Mouse (Mus musculus) liver, embryonic 11.5 days (tissue): ENCODE data around the gene Morf4l2. TPM values are rescaled to one million over a fixed set of nuclear protein-coding genes. Genes with fewer than 3 reads are reported as not detected.

ENCODE experiments used
- ATAC-seq: fragments of 200-750 bp; cut with Nextera tagmentation; replicated peaks from 2 replicates; pipeline ENCODE4 v1.8.0; 2017; ENCODE audit warnings: moderate number of reproducible peaks, mild to moderate bottlenecking, moderate TSS enrichment, moderate library complexity; ENCODE audit not compliant: low FRiP score
- DNase-seq: peaks from one replicate; pipeline ENCODE4 v3.0.0-alpha.2; 2017; ENCODE audit warnings: low spot score
- H3K27ac ChIP-seq: fragments of 300-500 bp; sonication (generic); 2 replicates; pipeline ENCODE4 v1.5.1; 2014; ENCODE audit warnings: mild to moderate bottlenecking, low read depth, low read length, control low read depth
- H3K27me3 ChIP-seq: fragments of 300-500 bp; sonication (generic); replicated peaks from 2 replicates; pipeline ENCODE4 v1.6.1; 2014; ENCODE audit warnings: low read length, mixed read lengths; ENCODE audit not compliant: control insufficient read depth, insufficient read depth
- H3K36me3 ChIP-seq: fragments of 300-500 bp; sonication (generic); 2 replicates; pipeline ENCODE4 v1.6.1; 2014; ENCODE audit warnings: mild to moderate bottlenecking, low read length, moderate library complexity, mixed read lengths; ENCODE audit not compliant: control insufficient read depth, insufficient read depth
- H3K4me1 ChIP-seq: fragments of 300-500 bp; sonication (generic); replicated peaks from 2 replicates; pipeline ENCODE4 v1.6.1; 2014; ENCODE audit warnings: low read length, mixed read lengths; ENCODE audit not compliant: control insufficient read depth, insufficient read depth
- H3K4me2 ChIP-seq: fragments of 300-500 bp; sonication (generic); 2 replicates; pipeline ENCODE4 v1.6.1; 2014; ENCODE audit warnings: mild to moderate bottlenecking, control low read depth, moderate library complexity
- H3K4me3 ChIP-seq: fragments of 300-500 bp; sonication (generic); 2 replicates; pipeline ENCODE4 v1.5.1; 2014; ENCODE audit warnings: low read depth, low read length, control low read depth
- H3K9ac ChIP-seq: fragments of 300-500 bp; sonication (generic); 2 replicates; pipeline ENCODE4 v1.6.1; 2014; ENCODE audit warnings: low read depth, low read length, control low read depth
- H3K9me3 ChIP-seq: fragments of 300-500 bp; sonication (generic); 2 replicates; pipeline ENCODE4 v1.6.1; 2016; ENCODE audit warnings: low read length, inconsistent platforms, mixed read lengths; ENCODE audit not compliant: control insufficient read depth
- WGBS: fragments of 180-500 bp; shearing (Covaris S2); extraction: QIAGEN DNeasy Blood & Tissue Kit; methylation state at CpG from one replicate; pipeline ENCODE4 v1.1.7; 2014; 5-methylcytosine and 5-hydroxymethylcytosine counted together
- polyA plus RNA-seq: library from polyadenylated mRNA; unstranded; fragments of >200 nt; fragmentation: Nextera tagmentation; extraction: Ambion mirVana; gene quantifications from 2 replicates; pipeline ENCODE4 v1.2.1, GENCODE M21; 2014

Gene Morf4l2
- 419 and 436 TPM in 2 replicates for polyA plus RNA-seq

DNA sequence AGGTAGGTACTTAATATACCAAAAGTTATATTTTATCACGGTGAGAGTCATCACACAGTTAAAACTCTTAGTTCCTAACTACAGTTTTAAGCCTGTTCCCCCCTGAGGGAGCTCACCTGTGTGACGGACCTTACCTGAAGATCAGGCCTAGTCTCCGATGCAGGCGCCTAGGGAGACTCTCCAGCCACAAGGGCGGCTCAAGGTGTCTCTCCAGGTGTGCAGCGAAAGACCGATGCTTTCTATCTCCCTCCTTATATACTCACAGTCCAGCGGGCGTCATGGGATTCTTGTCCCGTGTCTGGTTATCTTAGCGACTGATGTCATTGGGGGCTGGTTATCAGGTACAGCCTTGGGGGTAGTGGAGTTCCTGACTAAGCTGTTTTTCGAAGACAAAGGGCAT is at the start of gene Morf4l2:
Gene Morf4l2, minus strand, starts transcription at position 232 of the 400 bp plus-strand sequence.
- H3K27me3 ChIP-seq, result no peaks in the 10 kb centered on the region
- H3K4me2 ChIP-seq, result peak within 1 kb of the TSS; percentile 67
- H3K9ac ChIP-seq, result peak within 1 kb of the TSS; percentile 63; the same call in 1 of the 2 replicates
- no peak for DNase-seq
- no peak for ATAC-seq
- no peaks in the 10 kb centered on the region for H3K9me3 ChIP-seq
- peak within 1 kb of the TSS; percentile 46; the same call in 1 of the 2 replicates for H3K4me3 ChIP-seq
- H3K4me1 ChIP-seq, result 0 out of 2 replicates have a peak, but pooled peaks cover 2% of the 10 kb centered on the region
- peak within 1 kb of the TSS; percentile 79; the same call in 1 of the 2 replicates for H3K27ac ChIP-seq
- 75% methylated on average over 12 of the region's 12 CpGs for WGBS
- no peaks in the 10 kb centered on the region for H3K36me3 ChIP-seq

DNA sequence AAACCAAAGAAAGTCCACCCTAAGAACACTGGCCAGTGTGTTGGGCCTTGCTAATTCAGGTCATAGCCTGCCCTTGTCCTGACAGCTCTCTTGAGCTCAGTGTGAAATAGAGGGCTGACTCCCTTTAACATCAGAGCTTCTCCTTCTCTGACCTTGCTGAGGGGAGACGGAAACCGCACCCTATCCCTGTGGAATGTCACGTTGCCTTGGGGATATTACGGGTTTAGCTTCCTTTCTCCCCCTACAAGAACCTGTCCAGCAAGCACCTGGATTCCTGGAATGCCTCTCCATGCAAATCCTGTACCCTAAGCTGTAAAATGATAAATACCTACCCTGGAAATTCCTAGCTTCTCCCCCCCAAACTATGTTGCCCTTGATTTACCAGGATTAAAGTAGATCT is 46.0 kb upstream of the Morf4l2 start:
- ATAC-seq (no peak), DNase-seq (no peak)
- Histone ChIP-seq H3K36me3 (no peaks in the 10 kb centered on the region; the same call in 1 of the 2 replicates), H3K4me1 (no peaks in the 10 kb centered on the region), H3K27ac (no peak overlapping the region), H3K27me3 (no peaks in the 10 kb centered on the region), H3K9ac (no peak overlapping the region), H3K4me2 (no peak overlapping the region), H3K4me3 (no peak overlapping the region), H3K9me3 (no peaks in the 10 kb centered on the region)
- 88% methylated on average over 4 of the region's 4 CpGs for WGBS

DNA sequence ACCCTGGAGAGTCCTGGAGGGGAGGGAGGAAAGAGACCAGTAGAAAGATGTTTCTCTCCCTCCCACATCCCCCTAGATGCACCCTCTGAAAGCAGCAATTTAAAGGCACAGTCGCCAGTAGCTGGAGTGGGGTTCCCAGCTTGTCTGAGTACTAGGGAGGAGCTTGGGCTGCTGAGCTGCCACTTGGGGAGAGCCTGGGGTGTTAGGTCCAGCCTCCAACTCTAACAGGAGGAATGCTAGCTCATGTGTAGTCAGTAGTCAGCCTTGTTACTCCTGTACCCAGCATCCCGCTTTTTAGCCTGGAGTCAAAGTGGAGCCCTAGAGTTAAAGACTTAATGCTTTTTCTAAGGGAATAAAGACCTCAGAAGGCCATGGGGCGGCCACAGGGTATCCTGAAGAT is 36.6 kb upstream of the Morf4l2 start, which contains the start of gene Glra4:
Gene Glra4, minus strand, starts transcription at position 101 of the 400 bp plus-strand sequence.
- 77% methylated on average over 3 of the region's 3 CpGs for WGBS

DNA sequence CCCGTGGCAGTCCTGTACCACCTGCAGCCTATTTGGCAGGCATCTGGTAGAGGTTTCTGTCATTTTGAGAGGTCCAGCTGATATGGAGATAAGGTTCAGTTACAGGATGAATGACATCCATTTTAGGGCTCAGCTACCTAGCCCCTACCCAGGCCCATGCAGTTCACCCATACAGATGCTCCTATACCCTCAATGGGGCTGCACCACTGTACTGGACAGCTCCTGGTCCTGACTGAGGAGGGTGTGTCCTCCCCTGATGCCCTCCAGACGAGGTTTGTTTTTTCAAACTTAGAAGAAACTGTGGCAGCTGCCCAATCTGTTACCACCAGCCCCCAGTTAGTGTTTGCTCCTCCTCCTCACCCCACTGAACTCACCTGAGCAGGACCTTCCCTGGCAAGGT is 35.8 kb upstream of the Morf4l2 start:
- no peak overlapping the region for H3K4me3 ChIP-seq
- no peaks in the 10 kb centered on the region for H3K4me1 ChIP-seq
- no peak overlapping the region for H3K9ac ChIP-seq
- H3K9me3 ChIP-seq, result no peaks in the 10 kb centered on the region
- ATAC-seq (no peak), DNase-seq (no peak)
- H3K36me3 ChIP-seq, result no peaks in the 10 kb centered on the region
- 63% methylated on average over 2 of the region's 2 CpGs for WGBS
- H3K4me2 ChIP-seq, result no peak overlapping the region
- H3K27ac ChIP-seq, result no peak overlapping the region
- no peaks in the 10 kb centered on the region; the same call in none of the 2 replicates for H3K27me3 ChIP-seq

More for the DNA sequence above, 36.6 kb upstream of the Morf4l2 start, which contains the start of gene Glra4:
- Histone ChIP-seq H3K4me2 (no peak within 1 kb of the TSS), H3K27ac (no peak within 1 kb of the TSS), H3K27me3 (no peaks in the 10 kb centered on the region; the same call in 1 of the 2 replicates), H3K4me3 (no peak within 1 kb of the TSS), H3K9ac (no peak within 1 kb of the TSS), H3K9me3 (no peaks in the 10 kb centered on the region), H3K4me1 (no peaks in the 10 kb centered on the region), H3K36me3 (no peaks in the 10 kb centered on the region)
- no peak for DNase-seq
- ATAC-seq, result no peak

DNA sequence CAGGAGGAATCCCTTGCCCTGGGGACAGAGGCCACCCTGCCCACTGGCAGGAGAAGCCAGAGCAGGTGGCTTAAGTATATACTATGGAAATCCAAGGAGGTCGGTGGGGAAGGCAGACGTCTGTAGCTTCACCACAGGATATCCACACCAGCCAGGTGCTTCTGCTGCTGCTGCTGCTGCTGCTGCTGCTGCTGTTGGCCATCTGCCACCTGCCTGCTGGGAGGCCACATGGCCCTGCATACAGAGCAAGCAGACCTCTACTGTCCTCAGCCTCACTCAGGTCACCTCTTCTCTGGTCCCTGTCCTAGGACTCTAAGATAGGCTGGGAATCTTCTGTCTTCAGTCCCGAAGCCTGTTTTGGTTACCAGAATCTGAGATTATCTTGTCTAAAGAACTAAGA is 34.6 kb upstream of the Morf4l2 start:
- 86% methylated on average over 3 of the region's 3 CpGs for WGBS
- no peaks in the 10 kb centered on the region for H3K36me3 ChIP-seq
- no peaks in the 10 kb centered on the region for H3K9me3 ChIP-seq
- H3K4me1 ChIP-seq, result no peaks in the 10 kb centered on the region
- no peak overlapping the region for H3K4me3 ChIP-seq
- H3K4me2 ChIP-seq, result no peak overlapping the region
- H3K27ac ChIP-seq, result no peak overlapping the region
- H3K9ac ChIP-seq, result no peak overlapping the region
- ATAC-seq, result no peak
- no peaks in the 10 kb centered on the region; the same call in none of the 2 replicates for H3K27me3 ChIP-seq
- no peak for DNase-seq

DNA sequence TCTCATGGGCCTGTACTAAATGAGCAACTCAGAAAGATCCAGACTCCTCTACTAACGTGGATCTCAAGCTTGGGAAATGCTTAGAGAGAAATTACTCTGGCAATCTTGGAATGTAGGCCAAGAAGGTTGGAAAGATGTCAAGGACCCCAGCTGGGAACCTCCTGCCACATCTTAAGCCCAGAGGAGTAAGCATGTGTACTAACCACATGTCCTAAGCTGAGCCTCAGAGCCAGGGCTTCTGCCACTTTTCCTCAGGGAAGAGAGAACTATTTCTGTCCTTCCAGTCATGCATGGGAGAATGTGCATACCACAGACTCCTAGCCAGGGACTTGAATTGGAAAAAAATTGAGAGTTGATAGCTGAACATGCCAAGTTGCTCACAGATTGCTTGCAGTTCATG is 29.5 kb upstream of the Morf4l2 start:
- Histone ChIP-seq H3K36me3 (no peaks in the 10 kb centered on the region; the same call in 1 of the 2 replicates), H3K27ac (no peak overlapping the region), H3K4me2 (no peak overlapping the region), H3K4me3 (no peak overlapping the region), H3K4me1 (no peaks in the 10 kb centered on the region), H3K9me3 (no peaks in the 10 kb centered on the region), H3K27me3 (no peaks in the 10 kb centered on the region; the same call in 1 of the 2 replicates), H3K9ac (no peak overlapping the region)
- no peak for ATAC-seq
- 64% methylated on average over 1 of the region's 1 CpGs for WGBS
- DNase-seq, result no peak

DNA sequence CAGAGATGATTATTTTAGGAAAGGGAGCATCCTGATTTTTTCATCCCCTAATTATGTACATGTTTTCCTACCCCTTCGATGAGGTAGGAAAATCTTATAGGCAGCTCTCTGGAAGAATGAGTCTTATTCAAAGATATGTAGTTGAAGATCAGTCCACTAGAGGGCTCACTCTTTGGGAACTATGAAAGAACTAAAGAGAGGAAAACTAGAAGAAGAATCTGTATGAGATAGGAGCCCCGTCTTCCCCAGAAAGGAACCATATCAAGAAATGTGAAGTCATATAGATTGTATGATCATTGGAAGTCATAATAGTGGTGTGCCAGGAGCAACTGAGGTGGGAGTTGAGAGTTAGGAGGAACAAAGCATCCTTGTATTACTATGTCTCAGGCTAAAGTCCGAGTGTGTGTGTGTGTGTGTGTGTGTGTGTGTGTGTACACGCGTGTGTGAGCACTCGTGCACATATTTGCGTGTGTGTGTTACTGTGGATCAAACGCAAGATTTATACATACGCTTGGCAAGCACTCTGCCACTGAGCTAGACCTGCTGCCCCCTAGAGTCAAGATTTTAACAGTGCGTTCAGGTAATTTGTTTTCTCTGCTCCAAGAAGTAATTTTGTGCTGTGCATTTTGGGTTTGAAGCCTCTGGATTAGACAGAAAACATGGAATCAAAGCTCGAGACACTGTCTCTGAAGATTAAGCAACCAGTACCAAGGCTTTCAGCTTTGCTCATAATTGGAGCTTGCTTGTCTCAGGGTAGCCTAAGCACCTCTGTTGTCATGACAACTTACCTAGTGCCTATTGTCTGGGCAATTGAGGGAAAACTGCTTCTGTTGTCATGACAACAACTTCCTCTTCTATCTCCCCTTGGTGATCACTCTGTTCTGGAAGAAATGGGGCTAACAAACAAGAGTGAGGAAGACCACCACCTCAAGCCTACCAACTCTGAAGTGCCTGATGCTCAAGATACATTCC is 17.9 kb upstream of the Morf4l2 start:
- 77% methylated on average over 11 of the region's 11 CpGs for WGBS
- Histone ChIP-seq H3K27me3 (no peaks in the 10 kb centered on the region), H3K4me1 (no peaks in the 10 kb centered on the region), H3K9me3 (no peaks in the 10 kb centered on the region), H3K4me3 (no peak overlapping the region), H3K4me2 (no peak overlapping the region), H3K9ac (no peak overlapping the region), H3K36me3 (no peaks in the 10 kb centered on the region; the same call in 1 of the 2 replicates), H3K27ac (no peak overlapping the region)
- no peak for DNase-seq
- ATAC-seq, result no peak

DNA sequence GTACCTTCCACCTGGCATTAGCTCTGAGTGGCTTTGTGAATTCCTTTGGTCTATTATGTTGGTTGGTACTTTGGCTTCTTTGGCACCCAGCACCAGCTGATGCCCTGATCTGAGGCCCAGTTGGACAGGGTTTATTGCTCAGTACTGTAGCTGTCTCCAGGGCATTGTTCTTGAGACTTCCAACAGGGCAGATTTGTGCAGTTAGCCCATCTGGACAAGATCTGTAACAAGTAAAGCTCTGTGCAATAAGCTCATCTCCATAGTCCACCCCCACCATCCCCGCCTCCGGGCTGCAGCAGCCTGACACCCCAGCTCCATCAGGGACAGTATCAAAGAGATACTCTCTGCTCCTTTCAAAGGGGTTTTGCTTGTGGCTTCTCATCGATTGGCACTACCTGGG is 12.0 kb upstream of the Morf4l2 start:
- no peaks in the 10 kb centered on the region for H3K36me3 ChIP-seq
- H3K27ac ChIP-seq, result no peak overlapping the region
- no peak for ATAC-seq
- no peaks in the 10 kb centered on the region for H3K27me3 ChIP-seq
- no peak overlapping the region for H3K4me3 ChIP-seq
- no peaks in the 10 kb centered on the region for H3K4me1 ChIP-seq
- H3K9me3 ChIP-seq, result no peaks in the 10 kb centered on the region
- H3K9ac ChIP-seq, result no peak overlapping the region
- H3K4me2 ChIP-seq, result no peak overlapping the region
- DNase-seq, result no peak
- WGBS, result 89% methylated on average over 3 of the region's 3 CpGs
